Mouse (Mus musculus) erythroblast, embryonic 14.5 days (primary cell): Measurements from ENCODE around the gene Serbp1.

Experiments
- GATA1 ChIP-seq: IDR thresholded peaks from 2 replicates; pipeline ENCODE4 v1.6.1; 2012; ENCODE audit warnings: low read length, inconsistent platforms, mixed read lengths
- TAL1 ChIP-seq: IDR thresholded peaks from 3 replicates; pipeline ENCODE4 v1.6.1; 2012; ENCODE audit warnings: low read length, inconsistent platforms, mixed read lengths

DNA sequence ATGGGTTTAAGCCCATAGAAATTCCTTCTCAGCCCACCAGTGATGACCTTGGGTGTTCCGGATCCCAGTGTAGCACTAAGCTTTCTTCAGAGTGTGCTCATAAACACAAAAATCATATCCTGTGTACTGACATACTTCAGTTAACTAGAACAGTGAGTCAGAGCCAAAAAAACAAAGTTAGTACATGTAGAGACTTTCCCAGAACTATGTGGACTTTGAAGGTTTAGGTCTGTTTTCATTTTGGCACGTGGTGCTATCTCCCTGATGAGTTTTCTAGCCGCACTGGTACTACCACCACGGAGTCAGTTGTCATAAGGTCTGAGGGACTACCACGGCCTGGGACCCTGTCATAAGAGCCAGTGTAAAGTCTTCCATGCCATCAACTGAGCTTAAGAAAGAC lies 6.5 kb downstream of the Serbp1 start:
- TF ChIP-seq TAL1 (no peak), GATA1 (no peak)
